Mouse (Mus musculus): ENCODE measurements around the gene 2410004P03Rik.
"Not testable (repeated sequence)": the region's sequence is repeated elsewhere in the genome, so short reads cannot be mapped to it uniquely, and the experiment has no call there.

Gene 2410004P03Rik

DNA sequence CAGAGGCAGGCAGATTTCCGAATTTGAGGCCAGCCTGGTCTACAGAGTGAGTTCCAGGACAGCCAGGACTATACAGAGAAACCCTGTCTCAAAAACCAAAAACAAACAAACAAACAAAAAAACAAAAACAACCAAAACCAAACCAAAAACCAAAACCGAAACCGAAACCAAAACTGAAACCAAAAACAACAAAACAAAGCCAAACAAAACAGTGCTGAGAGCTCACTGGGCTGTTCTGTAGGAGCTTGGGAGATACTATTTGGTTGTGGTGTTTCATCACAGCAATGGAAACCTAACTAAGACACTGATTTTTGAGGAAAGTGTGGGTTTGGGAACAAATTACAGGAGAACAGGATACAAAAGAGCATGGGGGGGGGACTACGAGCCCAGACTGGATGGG, 10.6 kb upstream of the 2410004P03Rik start:
- no peak for DNase-seq (ENCODE audit: low read depth, low spot score)

DNA sequence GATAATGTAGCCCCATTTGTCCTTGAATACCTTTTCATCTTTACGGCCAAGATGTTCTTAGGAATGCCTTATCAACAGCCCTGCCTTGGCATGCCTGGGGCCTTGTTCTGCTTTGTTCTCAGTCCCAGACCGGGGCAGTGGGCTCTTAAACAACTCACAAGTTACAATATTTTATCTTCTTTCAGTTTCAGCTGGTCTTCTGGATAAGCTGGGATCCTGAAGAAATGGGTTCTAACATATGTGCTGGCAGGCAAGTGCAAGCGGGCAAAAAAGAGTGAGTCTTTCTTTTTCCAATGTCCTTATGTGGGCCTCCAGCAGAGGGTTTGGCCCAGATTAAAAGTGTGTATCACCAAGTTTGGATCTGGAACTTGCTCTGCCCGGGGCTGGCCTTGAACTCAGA, 9.6 kb upstream of the 2410004P03Rik start:
- DNase-seq (ENCODE audit: low read depth, low spot score): not testable (repeated sequence)

DNA sequence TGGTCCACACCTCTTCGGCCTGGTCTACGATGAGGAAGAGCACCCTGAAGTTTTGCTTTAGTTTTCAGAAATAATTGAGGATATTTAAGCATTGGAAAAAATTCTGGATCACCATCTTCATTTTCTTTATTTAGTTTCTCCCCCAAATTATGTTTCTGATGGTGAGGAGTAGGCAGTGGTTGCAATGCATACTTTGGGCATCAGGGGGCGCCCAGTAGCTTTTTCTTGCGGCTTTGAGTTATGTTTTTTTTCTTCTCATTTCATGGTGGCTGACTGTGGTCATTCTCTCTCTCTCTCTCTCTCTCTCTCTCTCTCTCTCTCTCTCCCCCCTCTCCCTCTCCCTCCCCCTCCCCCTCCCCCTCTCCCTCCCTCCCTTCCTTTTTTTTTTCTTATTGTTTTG, 6.9 kb upstream of the 2410004P03Rik start:
- no peak for DNase-seq (ENCODE audit: low read depth, low spot score)

DNA sequence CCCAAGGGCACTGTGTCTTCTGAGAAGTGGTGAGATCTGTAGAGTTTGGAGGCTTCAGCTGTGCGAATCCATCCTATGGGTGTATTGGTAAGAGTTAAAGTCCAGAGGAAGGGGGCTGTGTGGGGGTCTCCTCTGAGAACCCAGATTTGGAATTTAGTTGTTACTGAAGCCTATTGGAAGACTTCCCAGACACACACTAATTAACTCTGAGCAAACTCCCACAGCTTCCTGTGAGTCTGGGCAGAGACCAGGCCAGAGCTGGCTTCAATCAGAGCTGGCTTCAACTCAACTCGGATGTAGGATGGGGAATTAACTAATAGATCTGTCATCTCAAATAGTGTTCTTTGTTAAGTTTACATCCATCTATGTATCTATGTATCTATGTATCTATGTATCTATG, 4.2 kb upstream of the 2410004P03Rik start:
- DNase-seq (ENCODE audit: low read depth, low spot score): no peak

DNA sequence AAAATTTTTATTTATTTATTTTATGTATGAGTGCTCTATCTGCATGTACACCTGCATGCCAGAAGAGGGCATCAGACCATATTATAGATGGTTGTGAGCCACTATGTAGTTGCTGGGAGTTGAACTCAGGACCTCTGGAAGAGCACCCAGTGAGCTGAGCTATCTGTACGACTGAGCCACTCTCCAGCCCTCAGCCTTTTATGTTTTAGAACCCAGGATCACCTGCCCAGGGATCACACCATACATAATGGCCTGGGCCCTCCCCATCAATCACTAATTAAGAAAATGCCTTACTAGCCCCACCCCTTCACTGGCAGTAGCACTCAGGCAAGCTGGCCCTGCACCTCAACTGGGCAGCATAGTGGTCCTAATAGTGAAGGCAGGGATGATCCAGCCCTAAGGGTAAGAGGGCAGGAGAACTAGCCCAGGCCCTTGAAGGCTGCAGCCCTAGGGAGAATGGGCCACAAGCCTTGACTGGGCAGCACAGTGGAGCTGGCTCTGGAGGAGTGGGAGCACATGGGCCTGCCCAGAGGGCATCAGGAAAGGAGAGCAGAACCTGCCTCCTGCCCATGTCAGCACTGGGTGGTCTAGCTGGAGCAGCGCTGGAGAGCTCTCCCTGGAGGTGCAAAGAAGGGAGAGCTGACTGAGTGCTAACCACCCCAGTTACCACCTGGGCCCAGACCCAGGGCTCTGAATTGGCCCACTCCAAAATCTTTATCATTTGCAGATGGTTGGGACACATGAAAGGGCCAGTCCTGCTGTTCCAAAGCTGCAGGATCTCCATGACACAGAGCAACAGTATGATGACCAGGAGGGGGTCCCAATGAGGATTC, 756 bp upstream of the 2410004P03Rik start:
- DNase-seq (ENCODE audit: low read depth, low spot score): no peak

DNA sequence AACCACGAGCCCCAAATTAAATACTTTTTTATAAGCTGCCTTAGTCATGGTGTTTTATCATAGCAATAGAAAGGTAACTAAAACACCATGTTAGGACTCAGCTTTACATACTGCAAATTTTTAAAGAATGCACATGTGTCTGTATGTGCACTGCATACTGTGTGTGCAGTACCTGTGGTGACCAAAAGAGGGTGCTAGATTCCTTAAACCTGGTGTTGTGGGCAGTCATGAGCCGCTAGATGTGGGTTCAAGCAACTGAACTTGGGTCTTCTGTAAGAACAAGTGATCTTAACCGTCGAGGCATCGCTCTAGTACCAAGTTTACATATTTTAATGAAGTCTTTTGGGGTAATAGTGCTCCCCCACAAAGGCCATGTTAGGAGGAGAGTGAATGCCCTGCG, 2.1 kb downstream of the 2410004P03Rik start:
- DNase-seq (ENCODE audit: low read depth, low spot score): no peak

DNA sequence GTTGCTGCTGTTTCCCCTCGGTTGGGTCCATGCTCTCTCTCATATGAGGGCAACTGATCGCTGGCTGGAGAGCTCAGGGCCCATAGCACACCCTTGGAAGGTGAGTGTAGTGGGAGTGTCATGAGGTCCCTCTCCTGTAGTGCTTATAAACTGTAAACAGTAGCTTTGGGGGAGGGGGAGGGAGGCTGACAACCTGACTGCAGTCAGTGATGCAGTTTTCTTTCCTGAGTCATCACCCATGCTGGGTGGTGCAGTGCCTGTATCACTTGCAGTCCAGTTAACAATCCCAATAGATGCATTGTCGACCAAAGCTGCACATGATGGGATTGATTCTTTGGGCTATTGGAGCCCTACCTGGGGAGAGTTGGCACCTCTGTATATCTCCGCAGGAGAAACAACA, 10.3 kb downstream of the 2410004P03Rik start:
- DNase-seq (ENCODE audit: low read depth, low spot score): no peak

DNA sequence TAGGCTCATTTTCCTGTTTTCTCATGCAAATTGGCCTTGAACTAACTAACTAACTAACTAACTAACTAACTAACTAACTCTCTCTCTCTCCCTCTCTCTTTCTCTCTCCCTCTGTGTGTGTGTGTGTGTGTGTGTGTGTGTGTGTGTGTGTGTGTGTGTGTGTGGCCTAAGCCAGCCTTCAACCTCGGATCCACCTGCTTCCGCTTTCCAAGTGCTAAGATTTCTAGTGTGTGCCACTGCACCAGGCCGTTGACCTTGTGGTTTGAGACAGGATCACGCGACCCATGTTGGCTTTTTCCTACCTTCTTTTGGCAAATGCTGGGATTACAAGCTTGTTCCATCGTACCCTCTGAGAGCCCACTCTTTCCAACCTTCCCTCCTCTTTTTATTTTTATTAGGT, 10.9 kb downstream of the 2410004P03Rik start:
- no peak for DNase-seq (ENCODE audit: low read depth, low spot score)

DNA sequence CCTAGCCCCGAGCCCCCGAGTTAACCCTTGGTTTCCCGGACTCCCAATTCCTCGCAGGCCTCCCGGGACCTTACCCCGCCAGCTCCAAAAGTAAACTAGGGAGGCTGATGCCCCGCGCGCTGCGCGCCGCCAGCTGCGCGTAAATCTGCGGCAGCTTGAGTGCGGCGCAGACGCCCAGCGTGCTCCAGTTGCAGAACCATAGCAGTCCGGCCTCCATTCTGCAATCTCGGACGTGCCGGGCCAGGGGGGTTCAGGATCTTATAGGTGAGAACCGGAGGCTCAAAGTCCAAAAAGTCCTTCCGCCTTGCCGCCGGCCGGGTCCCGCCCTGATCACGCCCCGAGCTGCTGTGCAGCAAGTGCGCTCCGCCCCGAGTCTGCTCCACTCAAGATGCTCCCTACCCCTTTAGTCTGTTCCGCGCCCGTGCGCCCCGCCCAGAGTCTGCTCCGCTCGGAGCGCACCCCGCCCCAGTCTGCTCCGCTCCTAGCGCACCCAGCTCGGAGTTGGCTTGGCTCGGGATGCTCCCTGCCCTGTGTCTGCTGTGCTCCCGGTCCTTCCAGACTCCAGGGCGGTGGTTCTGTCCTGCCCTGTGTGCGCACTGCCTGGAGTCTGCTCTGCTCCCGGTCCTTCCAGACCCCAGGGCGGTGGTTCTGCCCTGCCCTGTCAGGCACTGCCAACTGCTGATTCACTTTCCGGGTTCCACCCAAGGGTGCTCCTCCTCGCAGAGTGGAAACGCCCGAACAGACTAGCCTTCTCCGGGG, 11.6 kb downstream of the 2410004P03Rik start, which contains the start of gene Pqlc3:
Pqlc3 (minus strand) TSS at position 670 of the 759 bp plus-strand sequence.
- DNase-seq (ENCODE audit: low read depth, low spot score): no peak

DNA sequence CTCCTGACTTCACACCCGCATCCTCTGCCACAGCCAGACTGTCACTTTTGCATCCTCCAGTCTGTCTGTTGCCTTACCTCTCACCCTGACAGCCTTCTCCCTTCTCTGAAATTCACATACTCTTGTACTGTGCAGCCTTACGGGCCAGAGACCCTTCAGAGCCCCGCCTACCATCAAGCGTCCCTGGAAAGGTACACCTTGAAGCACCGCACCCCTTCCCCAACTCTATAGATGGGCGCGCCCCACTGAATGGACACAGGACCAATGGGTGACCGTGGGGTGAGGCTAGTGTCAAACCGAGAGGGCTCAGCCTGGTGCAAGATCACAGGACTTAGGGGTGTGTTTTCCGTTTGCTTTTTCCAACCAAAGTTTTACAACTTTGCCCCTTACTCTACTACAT, 12.4 kb downstream of the 2410004P03Rik start:
- no peak for DNase-seq (ENCODE audit: low read depth, low spot score)

DNA sequence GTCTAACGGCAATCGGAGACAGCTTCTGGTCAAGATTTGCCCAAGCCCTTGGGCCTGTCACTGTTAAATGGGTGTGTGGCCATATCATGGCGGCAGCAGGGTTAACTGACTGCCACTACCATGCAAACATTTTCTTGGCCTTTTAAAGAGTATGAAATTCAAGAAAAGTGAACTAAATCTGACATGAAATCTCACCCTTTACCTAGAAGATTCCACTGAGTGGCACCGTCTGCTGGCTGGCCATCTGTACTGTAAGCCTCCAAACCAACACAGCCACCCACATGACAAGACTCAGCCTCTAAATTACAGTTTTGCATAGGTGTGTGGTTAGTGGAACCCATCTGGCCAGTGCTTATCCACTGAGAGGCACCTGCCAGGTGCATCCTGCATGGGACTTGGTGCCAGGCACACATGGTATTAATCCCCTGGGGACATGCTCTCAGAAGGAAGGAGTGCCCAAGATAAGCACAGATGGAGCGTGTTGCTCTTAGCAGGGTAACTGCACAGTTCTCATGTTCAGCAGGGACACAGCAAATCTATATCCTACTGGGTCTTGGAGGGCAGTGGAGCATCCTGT, 14.6 kb downstream of the 2410004P03Rik start:
- DNase-seq (ENCODE audit: low read depth, low spot score): no peak

DNA sequence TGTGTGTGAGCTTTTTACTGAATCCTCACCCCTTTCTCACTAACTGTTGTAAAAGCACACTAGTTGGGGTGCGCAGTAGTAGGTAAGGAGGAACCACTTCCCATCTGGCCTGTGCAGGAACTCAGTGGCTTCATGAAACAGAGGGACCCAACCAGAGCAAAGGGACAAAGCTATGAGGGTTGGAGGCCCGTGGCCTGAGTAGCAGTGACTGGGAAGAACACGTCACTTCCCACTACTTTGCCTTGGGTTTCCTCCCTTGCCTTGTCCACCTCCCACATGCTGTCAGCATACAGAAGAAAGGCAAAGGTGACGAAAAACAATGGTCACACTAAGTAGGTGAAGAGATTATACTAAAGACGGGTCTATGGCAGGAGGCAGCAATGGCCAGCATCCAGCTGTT, 15.2 kb downstream of the 2410004P03Rik start:
- DNase-seq (ENCODE audit: low read depth, low spot score): no peak

DNA sequence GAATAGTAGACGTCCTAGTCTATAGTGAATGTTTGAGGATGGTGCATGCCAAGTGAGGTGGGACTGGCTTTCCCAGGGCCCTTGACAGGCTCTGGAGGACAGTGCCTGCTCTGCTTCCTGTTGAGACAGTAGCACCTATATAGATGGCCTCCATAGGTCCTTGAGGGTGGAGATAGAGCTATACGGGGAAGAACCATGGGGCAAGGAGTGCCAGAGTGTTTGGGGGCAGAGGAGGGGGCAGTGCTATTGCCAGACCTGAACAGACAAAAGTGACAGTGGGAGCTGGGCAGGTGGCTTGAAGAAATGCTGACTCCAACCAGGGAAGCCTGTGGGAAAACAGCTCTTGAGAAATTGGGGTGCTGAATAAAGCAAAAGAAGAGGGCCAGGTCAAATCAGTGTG, 17.2 kb downstream of the 2410004P03Rik start:
- no peak for DNase-seq (ENCODE audit: low read depth, low spot score)

DNA sequence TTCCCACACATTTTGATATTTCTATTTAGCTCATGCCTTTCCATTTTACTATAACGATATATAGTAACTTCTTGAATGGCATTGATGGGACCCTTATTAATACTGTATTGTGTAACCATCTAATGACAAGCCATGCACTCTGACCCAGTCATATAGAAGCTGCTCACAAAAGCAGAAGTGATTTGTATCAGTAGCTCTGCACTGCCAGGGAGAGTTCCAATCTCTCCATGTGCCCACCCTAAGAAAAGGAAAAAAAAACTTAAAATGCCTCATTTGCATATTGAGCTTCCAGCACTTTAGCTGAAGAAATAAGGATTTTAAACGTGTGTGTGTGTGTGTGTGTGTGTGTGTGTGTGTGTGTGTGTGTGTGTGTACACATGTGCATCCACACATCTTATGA, 19.2 kb downstream of the 2410004P03Rik start:
- DNase-seq (ENCODE audit: low read depth, low spot score): no peak

DNA sequence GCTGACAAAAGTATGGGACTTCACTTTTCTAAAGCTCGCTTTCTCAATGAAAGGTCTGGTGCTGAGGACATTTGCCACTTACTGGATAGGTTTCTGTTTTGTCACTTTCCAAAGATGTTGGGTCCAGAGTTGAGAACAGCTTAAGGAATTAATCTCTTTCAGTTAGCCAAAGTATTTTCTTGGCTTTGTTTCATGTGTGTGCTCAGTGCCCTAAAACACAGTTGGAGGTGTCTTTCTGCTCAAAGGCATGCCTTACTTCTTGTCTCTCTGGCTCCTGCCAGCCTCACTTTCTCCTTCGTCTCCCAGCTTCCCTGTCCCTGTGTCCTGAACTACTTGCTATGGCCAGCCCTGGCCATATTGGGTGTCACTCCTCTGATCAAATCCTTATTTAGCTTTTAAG, 20.2 kb downstream of the 2410004P03Rik start:
- no peak for DNase-seq (ENCODE audit: low read depth, low spot score)

DNA sequence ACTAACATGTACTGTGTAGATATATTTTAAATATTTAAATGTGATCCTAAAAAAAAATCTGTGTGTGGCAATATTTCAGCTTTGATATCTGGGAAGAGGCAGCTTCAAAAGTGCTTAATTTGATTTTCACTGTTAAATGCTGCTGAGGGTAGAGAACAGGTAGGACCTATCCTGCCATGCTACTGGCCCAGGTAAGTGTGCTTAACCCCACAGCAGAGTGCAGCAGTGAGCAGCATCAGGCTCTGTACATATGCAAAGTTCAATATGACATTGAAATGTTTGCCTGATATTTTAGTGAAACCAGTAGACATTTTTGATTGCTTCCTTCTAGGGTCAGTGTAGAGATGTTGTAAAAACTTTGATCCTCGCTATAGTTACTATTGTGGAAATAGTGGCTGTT, 25.7 kb downstream of the 2410004P03Rik start:
- DNase-seq (ENCODE audit: low read depth, low spot score): no peak

DNA sequence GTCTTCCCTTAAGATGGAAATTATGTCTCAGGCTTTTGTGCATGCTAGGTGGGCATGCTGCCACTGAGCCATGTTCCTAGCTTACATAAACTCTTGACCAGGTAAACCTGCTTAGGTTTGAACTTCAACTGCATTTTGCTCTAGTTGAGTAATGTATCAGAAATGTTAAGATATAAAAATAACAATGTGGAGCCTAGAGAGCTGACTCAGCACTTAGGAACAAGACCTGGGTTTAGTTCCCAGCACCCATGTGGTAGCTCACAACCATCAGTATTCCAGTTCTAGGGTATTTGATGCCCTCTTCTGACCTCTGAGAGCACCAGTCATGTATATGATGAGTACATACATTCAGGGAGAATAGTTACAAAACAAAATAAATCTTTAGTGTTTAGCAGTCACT, 34.4 kb downstream of the 2410004P03Rik start:
- no peak for DNase-seq (ENCODE audit: low read depth, low spot score)

DNA sequence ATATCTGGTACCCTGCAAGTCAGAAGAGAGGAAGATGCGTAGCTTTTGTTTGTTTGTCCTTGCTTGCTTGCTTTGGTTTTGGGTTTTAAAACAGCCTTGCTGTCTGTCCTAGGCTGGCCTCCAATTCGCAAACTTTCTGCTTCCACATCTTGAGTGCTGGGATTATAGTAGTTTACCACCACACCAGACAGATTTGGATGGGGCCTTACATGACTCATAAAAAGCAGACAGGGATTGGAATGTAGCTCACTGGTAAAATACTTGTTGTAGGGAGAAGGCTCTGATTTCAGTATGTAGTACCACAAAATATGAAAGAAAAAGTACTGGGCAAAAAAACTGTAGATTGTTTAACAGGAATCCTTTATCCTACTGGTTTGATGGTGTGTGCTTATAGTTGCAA, 44.7 kb downstream of the 2410004P03Rik start:
- no peak for DNase-seq (ENCODE audit: low read depth, low spot score)

DNA sequence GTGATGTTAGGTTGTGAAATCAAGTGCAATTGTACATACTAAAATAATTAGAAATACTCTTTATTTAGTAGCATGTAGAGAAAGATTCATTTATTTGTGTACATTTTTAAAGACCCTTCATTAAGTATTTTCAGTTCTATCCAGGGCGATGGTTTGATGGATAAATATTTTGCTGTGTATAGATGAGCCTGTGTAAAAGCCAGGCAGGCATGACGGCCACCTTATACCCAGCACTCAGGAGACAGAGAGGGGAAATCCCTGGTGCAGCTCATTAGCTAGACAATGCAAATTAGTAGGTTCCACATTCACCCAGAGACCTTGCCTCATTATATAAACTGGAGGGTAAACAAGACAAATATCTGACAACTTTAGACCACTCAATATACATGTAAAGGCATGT, 48.2 kb downstream of the 2410004P03Rik start:
- DNase-seq (ENCODE audit: low read depth, low spot score): no peak

DNA sequence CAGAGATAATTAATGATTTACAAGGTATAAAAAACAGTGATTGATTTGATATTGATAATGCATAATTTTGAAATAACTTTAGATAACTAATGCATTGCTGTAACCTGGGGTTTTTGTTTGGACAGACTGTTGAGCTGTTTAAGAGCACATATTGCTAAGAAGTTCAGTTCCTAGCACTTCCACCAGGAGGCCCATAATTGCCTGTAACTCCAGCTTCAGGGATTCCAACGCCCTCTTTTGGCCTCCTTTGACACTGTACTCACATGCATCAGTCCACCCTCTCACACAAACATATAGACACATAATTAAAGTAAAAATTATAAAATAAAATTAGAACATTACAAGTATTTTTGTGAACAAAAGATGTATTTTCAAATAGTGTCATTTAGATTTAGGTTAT, 52.7 kb downstream of the 2410004P03Rik start:
- DNase-seq (ENCODE audit: low read depth, low spot score): no peak
